Mouse (Mus musculus) ZHBTc4 (cell line): ENCODE data around the gene Acad11.

ENCODE experiments used
- DNase-seq: peaks from one replicate; pipeline ENCODE4 v3.0.0-alpha.2; 2011; ENCODE audit warnings: low read depth, low spot score

Gene Acad11

DNA sequence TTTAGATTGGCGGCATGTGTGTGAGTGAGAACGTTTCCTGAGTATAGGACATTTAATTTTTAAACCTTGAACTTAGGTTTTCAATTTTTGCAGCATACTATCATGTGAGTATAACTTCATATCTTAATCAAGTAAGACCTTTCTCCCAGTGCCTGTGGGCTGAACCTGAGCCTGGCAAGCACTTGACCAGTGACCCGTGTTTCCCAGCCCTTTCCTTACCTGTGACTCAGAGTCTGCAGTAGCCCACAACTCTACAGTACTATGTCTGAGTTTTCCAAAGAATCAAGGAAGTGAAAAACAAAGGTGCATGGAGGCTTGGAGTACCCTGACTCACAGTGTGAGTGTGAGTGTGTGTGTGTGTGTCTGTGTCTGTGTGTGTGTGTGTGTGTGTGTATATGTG is 16.9 kb downstream of the Acad11 start:
- no peak for DNase-seq

DNA sequence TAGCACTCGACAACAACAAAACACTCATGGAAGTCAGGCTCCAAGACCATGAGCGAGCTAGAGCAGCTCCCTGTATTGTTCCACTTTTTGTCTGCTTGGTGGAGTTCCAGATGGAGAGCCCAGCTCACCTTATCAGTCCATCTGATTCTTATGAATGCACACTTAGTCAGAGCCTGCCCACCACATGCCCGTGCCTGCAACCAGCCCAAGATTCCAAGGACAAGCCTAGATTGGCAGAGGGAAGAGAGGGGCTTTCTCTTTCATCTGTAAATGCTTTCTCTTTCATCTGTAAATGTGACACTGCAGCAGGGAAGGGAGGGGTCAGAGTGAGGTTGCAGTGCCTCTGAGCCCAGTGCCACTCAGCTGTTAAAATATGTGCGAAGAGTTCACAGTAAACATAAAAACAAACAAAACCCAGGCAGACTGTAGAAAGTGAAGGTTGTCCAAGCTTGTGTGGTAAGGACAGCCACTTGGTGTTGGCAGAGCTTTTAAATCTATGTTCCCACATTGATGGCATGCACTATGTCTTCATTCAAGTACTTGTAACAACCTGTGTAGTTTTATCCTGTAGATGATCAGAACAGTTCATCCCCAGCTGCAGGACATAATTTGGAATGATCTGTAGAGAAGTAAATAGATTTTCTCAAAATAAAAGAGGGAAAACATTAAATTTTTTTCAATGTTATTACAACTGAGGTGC is 22.7 kb downstream of the Acad11 start:
- DNase-seq, result peak; percentile 66

DNA sequence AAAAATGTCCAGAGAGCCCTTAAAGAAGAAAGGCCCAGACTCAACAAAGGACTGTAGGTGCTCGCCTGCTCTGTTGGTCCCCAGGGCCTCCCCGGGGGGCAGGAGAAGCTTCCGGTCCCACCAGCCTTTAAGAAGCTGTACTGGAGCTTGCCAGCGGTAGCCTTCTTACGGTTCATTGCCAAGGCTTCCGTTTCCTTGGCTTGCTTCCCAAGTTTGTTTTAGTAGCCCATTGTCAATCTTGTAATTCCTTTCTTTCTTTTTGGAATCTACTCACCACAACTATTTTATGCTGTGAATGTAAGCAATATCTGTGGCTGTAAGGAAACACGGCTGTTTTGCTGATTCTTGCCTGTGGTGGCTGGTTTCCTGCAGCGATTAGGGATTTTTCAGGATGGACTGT is 25.4 kb downstream of the Acad11 start:
- peak; percentile 61 for DNase-seq

DNA sequence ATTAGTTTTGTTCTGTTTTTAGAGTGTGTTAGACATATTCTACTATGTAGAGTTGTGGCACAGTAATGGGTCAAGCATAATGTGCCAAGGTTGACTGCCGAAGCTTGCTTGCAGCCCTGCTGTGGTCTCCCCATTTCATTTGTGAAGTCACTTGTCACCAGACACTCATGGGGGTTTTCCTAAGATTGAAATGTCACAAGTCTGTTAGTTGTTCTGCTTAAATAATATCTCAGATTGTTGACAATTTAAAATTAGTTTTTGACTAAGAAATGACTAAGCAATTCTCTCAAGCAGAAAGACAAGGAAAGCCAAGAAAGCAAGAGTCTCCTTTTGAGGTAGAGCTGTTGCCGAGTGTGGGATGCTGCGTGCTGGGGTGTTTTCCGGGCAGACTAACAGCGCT is 29.8 kb downstream of the Acad11 start:
- DNase-seq, result no peak

DNA sequence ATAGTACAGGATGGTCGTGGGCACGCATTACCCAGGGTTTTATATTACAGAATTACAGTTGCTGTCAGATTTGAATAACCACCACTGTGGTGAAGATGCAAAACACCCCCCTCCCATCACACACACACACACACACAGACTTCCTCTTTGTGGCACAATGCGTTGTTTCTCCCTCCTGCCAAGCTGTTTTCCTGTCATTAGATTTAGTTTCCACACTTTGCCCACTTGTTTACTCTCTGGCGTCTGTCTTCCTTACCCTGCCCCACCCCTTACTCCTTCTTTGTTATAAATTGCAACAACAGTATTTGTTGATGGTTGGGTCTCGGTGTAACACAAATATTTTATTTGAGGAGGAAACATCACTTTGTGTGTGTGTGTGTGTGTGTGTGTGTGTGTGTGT is 35.1 kb downstream of the Acad11 start:
- no peak for DNase-seq

DNA sequence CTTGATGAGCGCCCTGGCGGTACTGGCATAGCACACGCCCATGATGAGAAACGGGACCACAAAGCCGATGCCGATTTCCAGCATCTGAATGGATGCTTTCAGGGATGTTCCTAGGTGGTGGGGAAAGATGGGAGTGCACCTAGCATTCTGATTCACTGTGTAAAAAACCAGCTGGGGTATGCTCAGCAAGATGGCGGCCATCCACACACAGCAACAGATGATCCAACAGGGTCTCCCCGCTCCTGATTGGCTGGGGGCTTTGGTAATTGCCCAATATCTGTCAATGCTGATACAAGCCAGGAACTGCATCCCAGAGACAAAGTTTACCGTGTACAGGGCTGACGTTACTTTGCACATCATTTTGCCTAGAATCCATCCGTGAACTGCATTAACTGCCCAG is 35.9 kb downstream of the Acad11 start:
- peak; percentile 88 for DNase-seq

DNA sequence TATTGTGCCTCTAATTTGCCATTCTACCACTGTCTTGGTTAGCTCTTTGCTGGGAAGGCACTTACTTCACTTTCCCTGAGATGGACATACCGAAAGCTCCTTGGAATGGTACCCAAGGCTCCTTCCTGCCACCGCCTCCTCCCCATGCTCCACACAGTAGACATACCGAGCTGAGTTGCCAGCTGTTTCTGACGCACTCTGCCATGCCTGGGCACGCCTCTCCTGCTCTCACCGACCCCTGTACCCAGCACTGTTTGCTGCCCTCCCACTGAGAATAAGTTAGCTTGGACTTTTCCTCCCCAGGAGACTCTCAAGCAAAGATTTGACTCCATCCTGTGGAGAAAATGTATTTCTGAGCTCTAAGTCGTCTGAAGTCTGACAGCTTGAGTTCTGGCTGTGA is 37.6 kb downstream of the Acad11 start:
- no peak for DNase-seq

DNA sequence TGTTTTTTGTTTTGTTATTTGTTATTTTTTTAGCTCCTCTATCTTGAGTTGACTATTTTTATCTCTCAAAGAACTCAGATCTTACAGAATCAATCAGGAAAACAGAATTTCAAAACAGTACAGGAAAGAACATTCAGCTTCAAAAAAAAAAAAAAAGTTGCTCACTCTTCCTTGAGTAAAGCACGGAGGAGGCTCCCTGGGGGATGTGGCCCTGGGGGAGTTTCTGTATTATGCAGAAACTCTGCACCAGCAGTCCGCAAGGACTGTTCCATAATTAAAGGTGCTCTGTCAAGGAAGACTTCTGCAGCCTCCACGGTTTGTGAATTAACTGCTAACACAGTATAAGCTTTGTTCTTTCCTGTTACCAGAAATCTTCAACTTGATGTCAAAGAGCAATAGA is 38.3 kb downstream of the Acad11 start:
- DNase-seq, result no peak

DNA sequence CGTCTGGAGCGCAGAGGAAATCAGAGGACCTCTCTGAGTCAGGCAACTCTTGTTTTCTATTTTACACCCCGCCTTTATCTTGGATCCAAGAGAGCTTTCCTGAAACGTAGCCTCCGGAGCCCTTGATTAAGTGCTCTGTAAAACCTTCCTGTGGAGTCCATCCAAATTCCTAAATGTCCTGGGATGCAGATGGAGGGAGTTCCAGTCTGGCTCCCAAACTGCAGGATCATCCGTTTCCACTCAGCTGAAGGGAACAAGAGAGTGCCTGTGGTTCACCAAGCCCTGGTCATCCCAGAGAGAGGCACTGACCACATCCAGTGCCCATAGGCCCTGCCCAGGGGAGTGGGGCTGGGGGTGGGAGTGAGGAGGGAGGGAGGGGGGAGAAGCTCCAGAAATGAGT is 39.1 kb downstream of the Acad11 start:
- no peak for DNase-seq

DNA sequence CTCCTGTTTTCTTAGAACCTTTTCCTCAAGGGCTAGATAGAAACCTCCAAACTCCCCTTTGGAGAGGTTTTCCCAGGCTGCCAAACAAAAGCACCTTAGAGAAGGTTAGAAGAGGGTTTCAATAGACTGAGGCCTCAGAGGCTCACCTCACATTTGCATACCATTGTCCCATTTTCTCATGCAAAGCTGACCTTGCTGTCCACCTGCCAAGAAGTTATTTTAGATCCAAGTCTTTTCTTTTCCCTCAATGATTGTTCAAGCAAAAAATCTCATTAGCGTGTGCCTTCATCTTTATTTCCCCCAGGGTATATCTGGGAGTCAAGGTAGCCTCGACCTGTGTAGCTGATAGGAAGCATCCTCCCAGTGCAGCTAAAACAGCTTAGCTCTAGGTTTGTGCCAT is 39.7 kb downstream of the Acad11 start:
- peak; percentile 78 for DNase-seq

DNA sequence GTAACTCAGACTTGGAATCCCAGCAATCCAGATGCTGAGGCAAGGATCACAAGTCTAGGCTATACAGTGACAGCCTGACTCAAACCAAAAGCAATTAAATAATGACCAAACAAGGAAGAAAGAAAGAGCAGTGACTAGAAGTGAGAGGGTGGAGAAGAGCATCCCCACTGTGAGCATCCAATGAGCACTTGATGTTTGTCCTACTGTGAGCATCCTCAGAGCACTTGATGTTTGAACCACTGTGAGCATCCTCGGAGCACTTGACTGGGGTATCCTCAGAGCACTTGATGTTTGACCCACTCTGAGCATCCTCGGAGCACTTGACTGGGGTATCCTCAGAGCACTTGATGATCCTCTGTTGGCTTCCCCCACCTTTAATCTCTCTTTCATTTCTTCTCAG is 41.8 kb downstream of the Acad11 start:
- DNase-seq, result no peak

DNA sequence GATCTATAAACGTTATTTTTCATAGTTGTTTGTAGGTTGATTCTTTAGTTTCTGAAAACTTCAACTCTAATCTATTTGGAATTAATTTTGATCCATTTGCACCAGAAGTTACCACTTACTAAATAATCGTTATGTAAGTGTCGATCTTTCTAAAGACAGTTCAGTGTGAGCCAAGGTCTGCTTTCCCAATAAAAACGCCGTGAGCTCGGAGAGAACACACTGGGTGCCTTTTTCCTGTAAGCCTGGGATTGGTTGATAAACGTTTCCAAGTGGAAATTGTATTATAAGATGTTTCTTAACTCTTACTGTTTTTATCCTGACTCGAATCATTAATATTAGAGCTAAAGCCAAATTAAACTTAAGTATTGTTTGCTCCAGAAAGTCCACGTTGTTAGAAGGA is 43.8 kb downstream of the Acad11 start:
- DNase-seq, result no peak

DNA sequence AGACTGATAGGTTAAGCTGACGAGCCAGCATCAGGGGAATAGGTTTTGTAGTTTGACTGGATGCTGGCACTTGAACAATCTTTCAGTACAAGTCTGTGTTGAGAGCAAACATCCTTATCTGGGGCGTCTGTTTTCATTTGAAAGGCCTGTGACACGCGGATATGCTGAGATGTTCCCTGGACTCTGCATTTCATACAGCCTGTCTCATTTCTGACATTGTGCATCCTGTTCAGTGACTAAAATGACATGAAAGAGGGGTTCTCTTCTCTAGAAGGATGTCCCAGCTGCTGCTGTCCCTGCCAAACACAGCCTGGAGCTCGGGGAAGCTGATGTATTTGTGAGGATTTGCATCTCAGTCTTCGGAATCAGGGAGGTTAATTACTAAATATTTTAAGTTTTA is 44.3 kb downstream of the Acad11 start:
- no peak for DNase-seq

DNA sequence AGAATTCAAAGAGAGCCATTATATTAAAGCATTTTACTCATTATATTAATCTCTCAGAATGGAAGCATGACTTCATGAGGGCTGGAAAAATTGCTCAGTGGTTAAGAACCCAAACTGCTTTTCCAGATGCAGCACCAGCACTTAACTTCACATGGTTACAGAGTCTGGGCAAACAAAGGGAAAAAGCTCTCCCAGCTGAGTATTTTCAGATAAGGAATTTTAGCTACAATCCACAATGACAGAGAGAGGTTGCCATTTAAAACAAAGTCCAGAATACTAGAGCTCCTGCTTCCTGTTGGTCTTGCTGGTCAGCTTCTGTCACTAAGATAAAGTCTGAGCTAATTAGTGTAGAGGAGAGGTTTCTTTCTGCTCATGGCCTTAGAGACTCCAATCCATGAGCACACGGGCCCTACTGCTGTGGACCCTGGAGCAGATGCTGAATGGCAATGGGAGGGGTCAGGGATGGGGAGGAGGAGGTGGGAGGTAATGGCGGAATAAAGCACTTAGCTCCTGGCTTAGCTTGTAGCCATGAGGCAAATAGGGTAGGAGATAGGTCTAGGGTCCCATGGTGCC is 45.5 kb downstream of the Acad11 start:
- DNase-seq, result no peak

DNA sequence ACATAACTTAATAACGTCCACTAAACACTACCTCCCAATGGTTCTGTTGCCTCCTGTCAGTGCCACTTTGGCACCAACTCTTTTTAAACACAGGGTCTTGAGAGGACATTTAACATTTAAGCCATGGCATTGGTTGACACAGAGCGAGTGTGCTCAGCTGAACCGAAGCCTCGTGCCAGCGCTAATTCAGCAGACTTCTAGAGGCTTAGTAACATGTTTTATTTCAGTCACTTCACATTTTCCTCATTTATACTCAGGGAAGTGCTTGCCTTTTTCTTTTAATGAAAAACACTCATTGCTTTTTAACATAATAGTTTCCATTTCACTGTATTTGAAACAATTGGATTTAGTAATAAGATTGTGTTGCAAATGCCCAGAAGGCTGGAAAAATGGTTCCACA is 46.0 kb downstream of the Acad11 start:
- DNase-seq, result no peak

DNA sequence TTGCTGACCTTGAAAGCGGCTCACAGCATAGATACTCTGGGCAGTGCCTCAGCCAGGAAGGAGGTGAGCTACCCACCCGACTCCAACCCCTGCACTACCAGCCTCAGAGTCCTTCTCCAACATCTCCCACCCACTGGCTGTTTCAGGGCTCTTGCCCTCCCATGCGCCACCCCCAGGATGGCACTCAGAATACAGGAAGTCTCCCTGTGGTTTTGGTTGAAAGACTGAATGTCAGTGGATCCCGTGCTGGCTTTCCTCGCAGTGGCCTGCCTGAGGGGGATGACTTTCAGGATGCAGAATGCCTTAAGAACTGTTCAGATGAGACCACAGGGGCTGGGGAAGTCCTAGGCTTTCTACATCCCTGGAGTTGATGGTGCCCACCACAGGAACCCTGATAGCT is 59.9 kb downstream of the Acad11 start:
- peak; percentile 87 for DNase-seq

DNA sequence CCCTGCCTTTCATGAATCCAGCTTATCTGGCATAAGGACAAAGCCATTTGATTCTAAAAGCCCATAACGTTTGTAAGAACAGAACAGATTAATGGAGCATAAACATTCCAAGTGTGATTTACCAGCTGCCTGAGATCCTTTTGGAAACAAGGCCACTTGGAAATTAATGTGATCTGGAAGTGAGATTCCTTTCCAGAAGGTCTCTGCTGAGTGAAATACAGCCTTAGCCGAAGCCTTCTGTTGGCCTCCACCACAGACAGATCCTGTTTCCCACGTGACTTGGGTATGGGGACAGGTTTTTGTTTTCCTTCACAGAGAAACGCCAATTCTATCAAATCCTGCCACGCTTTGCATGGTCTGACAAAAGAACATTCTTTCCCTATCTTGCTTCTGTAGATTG is 60.4 kb downstream of the Acad11 start:
- no peak for DNase-seq

DNA sequence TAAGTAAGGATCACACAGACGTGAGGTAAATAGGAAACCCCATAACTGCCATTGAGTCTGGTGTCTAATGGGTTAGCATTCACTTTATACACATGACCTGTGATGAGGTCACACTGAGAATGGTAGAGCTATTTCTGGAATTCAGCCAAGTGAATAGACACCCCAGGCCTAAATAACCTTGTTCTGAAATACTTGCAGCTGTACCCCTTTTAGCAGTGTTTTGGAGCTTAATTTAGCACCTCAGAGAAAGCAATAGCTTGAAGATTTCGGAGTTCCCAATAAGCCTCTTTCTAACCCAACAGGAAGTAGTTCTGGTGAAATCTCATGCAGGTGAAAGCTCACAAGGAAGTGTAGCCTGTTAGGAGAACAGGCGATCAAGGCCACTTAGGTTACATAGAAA is 63.7 kb downstream of the Acad11 start, which contains the start of gene Ackr4:
Gene Ackr4, minus strand, starts transcription at position 101 of the 400 bp plus-strand sequence.
- DNase-seq, result no peak

DNA sequence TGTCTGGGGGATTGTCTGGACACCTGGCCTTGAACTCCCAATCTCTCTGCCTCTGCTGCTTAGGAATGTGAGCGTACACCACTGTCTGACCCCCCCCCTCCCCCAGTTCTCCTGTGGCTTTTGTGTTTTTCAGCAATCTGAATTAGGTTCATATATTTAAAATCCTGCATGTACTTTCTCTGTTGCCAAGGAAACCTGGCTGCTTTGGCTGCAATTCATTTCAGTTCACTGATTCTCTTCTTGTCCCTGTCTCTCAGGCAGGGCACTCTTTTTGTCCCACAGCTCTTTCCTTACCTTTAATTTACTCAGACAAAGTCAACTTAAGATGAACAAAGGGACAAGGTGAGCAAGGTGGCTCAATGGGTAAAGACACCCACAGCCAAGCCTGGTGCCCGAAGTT is 64.9 kb downstream of the Acad11 start:
- DNase-seq, result no peak

DNA sequence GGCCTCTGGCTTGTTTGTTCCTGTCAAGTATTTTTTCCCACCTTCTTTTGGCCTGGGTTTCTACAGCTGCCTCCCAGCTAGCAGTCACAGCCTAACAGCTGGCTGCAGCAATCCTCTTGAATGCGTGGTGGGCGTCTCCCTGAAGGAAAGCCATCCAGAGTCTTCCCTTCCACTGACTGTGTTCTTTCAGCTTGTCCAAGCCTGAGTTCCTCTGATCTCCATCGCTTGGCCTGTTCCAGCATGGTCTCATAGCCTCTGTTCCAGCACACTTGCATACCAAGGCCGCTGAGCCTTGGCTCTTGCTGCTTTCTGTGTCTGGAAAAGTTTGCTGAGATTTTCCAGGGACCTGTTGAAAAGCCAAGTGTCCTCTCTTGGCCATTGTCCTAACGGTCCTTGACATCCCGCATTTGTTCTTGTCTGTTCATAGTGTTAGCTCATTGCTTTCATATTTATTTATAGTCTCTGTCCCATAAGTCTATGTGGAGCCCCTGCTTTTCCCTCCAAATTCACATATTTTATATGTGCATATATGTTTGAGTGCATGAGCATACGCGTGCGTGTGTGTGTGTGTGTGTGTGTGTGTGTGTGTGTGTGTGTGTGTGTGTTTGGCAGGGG is 67.1 kb downstream of the Acad11 start:
- DNase-seq, result peak; percentile 34

DNA sequence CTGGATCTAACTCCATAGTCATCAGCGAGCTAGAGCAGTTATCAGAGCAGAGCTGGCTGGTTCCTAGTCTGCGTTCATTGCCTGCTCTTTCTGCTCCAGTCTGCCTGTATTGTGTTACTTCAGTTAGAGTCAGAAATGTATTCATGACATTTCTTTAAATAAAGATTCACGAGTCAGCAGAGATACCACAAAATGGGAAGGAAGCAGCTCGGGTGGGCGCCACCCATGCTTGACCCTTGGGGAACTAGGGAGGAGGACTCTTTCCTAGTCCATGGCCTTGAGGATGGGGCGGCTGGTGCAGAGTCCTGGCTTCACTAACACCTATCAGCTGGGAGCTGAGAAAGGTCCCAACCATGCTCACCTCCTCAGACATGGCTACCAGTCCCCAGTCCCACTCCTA is 77.2 kb downstream of the Acad11 start:
- DNase-seq, result no peak

DNA sequence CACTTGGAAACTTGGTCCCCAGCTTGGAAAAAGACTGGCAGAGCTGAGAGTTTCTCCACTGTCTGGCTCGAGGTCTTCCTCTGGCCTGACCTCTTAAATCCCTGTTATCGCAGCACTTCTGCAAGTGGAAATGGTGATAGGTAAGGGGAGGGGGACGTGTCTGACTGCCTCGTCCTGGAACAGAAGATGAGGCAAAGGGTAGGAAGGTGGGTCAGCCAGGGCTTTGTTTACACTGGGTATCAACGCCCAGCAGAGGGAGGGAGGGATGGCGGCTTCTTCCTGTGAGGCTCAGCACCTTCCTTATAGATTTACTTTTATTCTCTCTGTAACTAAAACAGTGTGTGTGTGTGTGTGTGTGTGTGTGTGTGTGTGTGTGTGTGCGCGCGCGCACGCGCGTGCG is 79.6 kb downstream of the Acad11 start:
- DNase-seq, result no peak

DNA sequence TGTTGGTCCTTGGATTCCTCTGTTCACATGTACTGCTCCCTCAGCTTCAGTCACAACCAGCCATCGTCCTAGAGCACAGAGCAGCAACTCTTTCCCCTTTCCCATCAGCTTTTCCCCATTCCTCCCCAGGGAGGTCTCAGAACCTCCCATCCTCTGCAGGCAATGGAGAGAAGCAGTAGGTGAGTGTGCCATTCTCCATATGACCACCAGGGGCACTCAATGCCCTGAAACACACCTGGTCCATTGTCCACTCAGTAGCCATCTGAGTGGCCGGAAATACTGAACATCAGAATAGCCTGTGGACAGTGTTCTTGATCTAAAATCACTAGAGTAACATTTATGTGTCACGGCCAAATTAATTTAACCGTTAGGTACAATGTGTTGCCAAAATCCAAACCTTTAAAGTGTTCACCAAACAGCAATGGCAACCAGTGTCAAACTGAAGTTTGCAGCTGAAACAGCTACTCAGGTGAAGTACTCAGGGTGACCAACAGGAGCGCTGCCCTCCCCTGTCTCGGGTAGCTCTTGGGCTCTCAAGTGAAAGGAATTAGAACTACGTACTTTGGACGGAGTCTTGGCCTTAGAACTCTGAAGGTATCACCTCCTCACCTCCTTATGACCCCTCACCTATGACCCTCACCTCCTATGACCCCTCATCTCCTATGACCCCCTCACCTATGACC is 81.3 kb downstream of the Acad11 start:
- peak; percentile 70 for DNase-seq
